Mouse (Mus musculus) T-helper 2 cell (primary cell): ENCODE measurements around the gene Stam.
"Not testable (repeated sequence)": the region's sequence is repeated elsewhere in the genome, so short reads cannot be mapped to it uniquely, and the experiment has no call there.

Experiments
- in situ Hi-C: fragments of 300-600 bp; cut with MboI, MseI; formaldehyde crosslinking; loops from one replicate; pipeline ENCODE4 v1.15.1; 2025; ENCODE audit warnings: high pct_unique_total_duplicates

The Stam gene

DNA sequence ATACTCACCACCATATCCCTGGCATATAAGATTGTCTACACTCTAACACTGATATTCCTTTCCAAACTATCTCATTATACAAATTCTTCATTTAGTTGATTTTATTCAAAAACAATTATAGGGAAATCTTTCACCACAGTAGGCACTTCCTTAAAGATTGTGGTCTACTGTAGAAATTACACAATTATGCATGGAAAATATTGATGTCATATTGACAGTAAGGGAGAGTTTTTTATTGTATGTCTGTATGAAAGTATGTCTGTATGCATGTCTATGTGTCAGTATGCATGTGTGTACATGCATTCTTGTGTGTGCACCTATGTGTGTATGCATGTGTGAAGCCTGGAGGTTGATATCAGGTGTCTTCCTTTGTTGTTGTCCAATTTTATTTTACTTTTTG is 110.5 kb downstream of the Stam start:
- in situ Hi-C loops: no loop called here

DNA sequence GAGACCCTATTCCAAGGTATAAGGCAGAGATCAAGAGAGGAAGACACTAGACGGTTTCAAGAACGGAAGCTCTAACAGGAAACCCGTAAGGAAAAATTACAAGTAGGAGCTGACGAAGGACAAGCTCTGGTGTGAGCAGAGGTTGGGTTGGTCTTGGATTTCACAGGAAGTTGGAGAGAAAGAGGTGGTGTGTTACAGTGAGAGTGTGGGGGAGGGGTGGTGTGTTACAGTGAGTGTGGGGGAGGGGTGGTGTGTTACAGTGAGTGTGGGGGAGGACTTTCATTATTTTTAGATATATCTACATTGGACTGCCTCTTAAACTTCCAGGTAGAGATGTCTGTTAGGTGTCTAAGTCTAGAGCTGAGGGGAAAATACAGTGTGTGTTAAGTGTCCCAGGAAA is 116.8 kb downstream of the Stam start:
- in situ Hi-C loops: no loop called here

DNA sequence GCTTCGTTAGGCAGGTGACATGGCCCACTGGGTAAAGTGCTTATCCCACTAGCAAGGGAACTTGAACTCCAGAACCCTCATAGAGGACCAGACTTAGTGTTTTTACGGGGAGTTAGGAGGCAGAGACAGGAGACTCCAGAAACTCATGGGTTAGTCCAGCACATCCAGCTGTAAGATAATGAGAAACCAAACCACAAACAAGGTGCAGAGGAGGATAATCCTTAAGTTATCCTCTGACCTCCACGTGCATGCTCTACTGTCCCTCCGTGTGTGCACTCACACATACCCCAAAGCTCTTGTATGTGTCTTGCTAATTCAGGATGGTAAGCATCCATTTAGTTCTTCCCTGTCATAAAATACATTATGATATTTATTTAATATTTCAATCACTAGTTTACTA is 117.7 kb downstream of the Stam start:
- in situ Hi-C loops: no loop called here

DNA sequence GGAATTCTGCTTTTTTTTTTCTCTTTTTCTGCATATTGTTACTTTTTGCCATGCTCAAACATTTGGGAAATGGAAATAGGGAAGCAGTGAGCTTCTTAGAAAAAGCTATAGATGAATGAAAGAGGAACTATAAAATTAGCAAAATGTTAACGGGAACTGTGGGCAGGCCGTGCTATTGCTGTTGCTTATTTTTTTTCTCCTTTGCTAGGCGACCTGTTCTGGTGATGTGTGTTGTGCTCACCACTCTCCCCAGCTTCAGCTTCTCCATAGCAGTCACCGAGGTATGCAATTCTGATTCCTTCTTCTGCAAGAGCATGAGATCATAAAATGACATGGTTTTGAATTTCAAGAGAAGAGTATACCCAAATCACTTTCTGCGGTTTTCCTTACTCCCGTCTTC is 118.1 kb downstream of the Stam start:
- in situ Hi-C loops: no loop called here

DNA sequence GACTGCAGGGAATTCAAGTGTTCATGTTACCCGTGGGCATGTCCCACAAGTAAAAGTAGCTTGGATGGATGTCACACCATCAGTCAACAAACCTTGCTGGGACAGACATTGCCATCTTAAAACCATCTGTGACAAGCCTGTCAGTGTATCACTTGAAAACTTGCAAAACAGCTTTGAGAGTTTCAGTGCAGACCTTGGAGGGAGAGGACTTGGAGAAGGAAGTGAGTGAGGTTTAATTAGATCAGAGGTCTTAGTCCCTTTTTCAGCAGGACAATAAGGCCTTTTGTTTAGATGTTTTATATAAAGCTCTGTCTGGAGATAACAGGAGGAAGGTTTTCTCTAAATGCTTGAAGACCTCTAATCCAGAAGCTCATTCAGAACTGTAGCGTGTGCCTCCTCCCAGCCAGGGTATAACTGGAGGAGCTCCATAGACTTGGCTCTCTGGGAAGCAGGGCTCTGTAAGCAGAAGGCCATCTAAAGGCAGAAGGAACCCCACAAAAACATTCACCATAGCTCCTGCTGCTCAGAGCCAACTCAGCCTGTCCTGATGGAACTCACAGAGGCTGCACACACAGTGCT is 124.5 kb downstream of the Stam start:
- in situ Hi-C loops: not testable (repeated sequence)
